Mouse (Mus musculus) ZHBTc4 (cell line): ENCODE measurements around the gene Tecpr2.

ENCODE experiments used
- DNase-seq: peaks from one replicate; pipeline ENCODE4 v3.0.0-alpha.2; 2011; ENCODE audit warnings: low read depth, low spot score

Gene Tecpr2

DNA sequence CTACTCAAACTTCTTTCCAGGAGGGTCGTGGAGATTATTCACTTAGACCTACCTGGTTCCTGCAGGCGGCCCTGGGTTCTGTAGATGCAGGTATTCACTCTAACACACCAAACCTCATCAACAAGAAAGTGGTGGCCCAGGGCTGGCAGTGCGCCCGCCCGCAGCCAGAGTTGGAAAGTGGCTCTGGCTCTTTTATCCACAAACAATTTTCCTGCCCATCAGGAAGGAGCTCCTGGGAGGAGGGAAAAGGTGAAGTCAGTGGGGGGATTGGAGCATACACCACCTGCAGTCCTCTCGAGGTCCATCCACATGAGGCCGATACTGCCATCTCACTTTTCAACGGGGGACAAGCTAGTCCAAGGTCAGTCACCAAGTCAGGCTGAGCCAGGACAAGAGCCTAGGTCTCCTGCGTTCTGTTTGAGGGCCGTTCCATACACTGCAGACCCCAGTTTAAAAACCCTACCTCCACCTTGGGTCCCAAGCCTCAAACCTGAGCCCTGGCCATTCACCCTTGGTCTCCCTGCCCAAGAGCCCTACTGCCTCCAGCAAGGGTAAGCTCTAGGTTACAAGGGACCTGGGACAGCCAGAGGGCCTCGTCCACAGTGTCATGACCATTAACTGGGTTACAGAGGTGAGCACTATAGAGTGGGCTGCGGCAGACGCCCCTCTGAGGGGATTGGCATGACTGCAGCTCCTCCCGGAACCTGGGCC lies 89.0 kb downstream of the Tecpr2 start:
- peak; percentile 29 for DNase-seq

DNA sequence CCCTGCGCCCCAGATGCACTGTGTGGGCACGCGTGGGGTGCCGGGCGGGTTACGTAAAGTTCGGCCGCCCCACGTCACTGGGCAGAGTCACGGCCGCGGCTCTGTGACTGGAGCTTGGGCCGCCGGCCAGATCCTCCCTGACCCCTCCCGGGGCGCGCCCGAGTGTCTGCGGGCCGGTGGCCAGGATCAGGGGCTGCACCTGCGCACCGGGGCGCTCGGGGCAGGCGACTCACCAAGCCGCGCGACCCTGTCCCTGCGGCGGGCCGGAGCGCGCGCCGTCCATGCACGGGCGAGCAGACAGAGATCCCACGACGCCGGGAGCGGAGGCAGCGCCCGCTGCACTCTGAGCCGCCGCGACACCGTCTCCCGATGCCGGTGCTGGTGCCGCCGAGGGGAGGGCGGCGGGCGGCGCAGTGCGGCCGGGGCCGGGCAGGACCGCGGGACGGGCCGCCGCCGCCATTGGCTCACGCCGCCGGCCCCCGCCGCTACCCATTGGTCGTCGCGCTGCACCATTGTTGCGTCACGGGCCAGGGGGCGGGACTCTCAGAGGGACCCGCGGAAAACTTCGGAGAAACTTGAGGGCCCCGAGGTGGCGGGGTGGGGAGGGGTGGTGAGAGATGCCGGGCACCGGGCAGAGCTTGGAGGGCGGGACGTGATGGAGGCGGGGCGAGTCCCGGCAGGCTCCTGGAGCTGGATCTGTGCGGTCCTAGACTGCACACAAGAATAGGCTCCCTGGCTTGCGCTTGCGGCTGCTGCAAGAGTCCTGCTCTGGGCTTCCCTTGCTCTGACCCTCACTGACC lies 89.7 kb downstream of the Tecpr2 start, which contains the start of gene Ankrd9:
Ankrd9 (minus strand) TSS at position 434 of the 800 bp plus-strand sequence.
- DNase-seq = peak; percentile 98

DNA sequence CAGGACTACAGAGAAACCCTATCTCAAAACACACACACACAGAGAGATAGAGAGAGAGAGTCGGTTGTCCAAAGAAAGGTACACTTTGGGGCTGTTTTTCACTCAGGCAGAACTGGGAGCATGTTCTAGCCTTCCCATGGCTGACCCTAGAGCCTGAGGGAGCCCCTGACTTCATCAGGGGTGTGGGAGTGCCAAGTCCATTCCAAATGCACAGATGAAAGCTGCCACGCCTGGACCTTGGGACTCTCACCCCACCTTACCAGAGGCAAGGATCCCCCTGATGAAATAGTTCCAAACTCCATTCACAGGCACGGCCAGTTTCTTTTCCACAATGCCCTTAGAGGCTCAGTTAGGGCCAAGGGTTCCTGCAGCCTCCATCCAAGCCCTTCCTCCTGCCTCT lies 90.7 kb downstream of the Tecpr2 start:
- DNase-seq = no peak

DNA sequence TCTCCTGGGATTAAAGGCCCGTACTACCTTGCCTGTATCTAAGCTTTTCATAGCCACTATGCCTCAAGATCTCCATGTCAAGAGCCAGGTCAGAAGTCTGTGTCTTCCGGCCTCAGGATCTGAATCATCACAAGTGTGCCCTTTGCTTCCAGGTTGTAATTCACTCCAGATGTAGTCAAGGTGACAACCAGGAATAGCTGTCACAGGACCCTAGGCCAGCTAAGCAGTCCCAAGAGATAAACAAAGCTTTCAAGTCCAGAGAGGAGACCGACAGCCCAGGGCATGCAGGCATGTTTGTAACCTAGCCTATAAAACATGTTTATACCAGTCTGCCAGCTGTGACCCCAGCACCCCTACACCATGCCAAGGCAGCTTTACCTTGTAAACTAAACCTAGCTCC lies 92.7 kb downstream of the Tecpr2 start:
- DNase-seq = no peak

DNA sequence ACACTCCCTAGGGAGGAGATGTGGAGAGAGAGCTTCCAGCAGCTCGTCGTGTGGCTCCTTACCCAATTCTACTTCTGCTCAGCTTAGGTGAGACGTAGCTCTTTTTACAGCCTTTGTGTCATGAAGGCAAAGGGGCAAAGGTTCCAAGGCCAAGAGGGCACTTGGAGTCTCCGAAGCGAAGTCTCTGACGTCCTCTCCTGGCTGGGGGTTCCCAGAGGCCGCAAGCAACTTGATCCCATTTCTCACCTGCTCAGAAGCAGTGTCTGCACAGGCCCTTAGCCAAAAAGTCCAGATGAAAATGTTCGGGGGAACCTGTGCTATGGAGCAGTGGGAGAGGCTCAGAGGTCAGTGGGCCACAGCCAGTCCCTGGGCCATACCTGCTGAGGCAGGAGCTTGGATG lies 94.0 kb downstream of the Tecpr2 start:
- no peak for DNase-seq

DNA sequence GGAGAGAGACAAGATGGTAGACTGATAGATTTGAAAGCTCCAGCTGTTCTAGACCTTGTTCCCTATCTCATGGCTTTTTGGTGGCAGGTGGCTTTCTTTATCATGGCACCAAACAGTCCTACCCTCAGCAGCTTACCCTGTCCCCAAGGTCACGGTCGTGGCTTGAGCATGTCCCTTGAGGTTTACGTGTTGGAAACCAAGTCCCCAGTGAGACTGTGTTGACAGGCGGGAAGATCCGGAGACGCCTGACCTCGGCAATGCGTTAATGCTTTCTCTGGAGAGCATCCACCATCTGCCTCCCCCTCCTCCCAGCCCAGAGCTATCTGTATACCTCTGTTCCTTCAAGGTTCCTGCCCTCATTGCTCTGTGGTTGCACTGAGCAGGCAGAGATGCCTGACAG lies 94.7 kb downstream of the Tecpr2 start:
- no peak for DNase-seq

DNA sequence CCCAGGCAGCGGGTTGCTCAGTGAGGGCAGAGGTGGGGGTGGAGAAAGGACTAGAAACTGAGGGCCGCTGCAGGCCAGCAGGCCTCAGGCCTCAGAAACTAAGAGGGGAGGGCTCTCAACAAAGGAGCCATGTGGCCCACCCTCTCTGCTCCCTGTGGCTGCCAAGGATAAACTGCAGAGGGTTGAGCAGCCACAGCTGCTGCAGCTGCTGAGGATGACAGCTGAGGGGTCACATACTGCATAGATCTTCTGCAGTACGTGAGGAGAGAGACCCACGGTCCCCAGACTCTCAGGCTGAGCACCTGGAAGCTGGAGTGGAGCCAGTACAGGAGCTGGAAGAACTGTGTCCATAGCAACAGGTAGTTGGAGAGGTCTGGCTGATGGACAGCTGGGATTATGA lies 95.5 kb downstream of the Tecpr2 start:
- no peak for DNase-seq

DNA sequence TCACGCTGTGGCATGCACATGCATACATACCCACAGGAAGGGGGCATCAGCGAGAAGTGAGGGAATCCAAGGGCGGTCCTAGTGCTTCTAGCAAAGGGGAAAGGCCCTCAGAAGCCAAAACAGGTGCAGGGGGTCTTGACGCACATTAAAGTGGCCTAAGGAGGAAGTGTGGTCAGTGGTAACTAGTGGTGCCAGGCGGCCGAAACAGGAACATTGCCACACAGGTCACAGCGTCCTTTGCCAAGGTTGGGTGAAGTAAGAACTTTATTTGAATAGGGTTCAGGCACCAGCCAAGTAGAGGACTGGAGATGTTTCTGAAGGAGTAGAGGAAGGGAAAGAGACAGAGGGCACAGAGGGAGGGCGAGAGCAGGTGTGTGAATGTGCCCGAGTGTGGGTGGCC lies 96.1 kb downstream of the Tecpr2 start:
- no peak for DNase-seq

DNA sequence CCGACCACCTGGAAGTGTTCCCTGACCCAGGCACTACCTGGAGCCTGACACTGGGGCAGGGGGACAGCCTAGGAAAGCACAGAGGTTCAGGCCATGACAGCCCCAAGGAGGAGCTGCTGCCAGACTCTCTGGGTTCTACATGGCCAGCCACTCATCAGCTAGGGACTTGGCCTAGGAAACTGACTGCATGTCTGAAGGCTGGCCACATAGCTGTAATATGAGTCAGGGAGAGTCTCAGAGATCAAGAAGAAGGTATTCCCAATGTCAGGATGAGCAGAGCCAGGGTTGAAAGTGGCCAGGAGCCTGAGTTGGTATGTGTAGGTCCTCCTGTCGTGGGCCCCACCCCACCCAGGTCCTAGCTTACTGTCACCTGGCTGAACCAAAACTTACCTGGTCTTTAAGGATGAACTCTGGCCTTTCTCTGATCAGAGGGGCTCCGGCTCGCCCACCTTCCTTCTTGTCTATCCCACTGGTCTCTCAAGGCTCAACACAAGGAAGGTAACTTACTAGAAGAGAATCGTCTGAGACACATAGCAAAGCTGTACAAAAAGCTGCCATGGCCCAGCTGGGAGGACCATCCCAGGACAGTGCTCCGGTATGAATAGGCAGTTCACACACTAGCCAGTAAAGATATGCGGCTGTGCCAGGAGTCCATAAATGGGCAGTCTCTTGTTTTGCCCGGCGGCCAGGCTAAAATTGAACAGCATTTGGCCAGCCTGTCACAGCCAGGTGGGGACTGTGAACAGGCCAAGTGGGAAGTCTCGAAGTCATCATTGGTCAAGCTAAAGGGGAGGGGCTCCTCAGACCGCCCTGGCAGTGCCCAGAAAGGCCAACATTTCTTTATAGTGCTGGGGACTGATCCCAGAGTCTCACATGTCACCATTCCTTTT lies 97.7 kb downstream of the Tecpr2 start:
- no peak for DNase-seq

DNA sequence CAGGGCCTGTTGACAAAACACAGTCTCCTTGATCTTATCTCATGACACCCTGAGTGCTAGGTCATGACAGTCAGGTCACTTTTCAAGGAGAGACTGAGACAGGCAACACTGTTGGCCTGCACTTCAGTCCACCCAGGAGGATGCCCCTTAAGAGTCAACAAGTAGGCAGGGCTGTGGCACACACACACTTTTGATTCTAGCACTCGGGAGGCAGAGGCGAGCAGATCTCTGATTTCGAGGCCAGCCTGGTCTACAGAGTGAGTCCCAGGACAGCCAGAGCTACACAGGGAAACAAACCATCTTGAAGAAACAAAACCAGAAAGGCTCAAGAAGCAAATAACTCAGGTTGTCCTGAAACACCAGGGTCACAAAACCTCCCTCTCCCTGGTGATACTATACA lies 100.3 kb downstream of the Tecpr2 start:
- DNase-seq = no peak

DNA sequence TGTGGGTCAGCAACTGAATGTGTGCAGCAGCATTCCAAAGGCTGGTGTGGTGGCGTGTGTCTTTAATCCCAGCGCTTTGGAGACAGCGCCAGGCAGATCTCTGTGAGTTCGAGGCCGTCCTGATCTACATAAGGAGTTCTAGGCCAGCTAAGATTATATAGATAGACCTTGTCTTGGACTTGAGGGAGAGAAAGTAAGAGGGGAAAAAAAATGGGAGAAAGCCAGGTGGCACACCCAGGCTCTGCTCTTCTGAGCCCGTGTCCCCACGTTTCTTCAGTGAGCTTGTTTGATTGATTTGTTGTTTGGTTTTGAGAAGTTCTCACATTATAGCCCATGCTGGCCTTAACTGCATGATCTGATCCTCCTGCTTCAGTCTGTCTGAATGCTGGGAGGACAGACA lies 101.4 kb downstream of the Tecpr2 start:
- DNase-seq = peak; percentile 21

DNA sequence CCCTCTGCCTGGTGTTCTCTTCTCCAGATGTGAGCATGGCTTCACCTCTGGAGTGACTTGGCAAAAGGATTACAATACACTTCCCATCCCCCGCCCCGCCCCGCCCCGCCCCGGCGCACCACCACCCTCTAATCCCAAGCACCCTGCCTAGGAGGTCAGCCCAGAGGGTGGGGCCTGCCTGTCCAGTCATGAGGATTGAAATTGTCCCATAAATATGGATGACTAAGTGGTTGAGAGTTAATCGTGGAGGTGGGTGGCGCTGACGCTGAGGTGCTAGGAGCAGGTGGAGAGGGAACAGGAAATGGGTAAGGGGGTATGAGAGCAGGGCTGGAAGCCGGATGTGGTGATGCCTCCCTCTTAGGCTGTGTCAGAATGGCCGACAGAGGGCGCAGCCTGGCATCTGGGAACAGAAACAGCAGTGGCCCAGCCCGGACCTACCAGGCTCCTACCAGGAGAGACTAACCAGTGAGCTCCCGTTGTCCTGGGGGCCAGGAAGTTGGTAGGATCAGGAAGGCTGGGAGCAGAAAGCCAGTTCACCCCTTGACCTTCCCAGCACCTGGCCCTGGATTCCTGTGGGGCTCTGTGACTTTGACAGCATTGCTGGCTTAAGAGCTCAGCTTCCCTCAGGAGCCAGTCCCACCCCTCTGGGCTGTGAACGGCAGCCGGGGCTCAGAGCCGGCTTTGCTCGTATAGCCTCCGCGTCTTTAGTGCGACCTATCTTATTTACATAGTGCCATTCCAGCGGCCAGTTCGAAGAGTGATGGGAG lies 102.5 kb downstream of the Tecpr2 start:
- peak; percentile 94 for DNase-seq

DNA sequence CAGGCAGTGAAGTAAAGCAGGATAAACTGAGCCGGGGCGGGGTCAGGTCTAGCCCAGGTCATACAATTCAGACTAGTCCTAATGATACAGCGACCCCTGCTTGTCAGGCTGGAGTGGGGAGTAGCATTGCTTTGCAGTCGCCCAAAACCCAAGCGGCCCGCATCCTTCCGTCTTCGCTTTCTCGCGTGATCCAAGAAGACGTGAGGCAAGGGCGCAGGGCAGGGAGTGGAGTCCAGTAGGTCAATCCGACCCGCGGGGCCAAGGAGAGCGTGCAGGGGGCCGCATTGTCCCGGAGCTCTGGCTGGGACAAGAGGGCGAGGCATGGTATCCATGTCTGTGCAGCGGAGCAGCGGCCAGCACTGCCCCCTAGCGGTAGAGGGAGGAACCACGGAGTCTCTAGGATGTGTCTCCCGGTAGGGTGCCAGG lies 103.1 kb downstream of the Tecpr2 start:
- DNase-seq = peak; percentile 97

DNA sequence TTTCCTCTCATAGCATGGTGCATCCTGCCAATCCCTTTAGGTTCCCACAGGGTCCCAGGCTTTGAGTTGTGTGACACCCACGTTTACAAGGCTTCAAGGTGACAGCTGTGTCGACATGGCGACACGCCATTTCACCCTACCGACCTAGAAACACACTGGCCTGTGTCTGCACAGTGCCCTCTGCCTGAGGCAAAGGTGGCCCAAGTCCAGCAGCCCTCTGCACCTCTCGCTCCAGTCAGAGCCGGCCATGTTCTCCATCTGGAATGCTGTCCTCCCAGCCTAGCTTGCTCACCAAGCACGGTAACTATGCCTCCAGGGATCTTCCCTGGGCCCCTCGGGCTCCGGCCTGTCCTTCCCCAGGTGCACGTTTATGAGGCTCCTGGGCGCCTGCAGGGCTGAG lies 103.7 kb downstream of the Tecpr2 start:
- peak; percentile 22 for DNase-seq

DNA sequence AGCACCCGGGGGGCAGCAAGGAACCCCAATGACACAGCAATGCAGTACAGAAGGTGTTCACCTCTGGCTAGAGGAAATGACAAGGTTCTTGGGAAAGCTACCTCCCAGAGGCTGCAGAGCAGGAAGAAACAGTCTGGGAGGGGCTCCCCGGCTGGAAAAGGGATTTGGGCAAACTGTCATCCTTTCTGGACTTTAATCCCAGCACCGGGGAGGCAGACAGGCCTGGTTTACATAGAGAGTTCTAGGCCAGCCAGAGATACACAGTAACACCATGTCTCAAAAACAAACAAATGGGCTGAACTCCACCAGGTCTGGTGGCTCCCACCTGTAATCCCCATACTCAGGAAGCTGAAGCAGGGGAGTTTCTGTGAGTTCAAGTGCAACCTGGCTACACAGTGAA lies 104.2 kb downstream of the Tecpr2 start:
- DNase-seq = no peak

DNA sequence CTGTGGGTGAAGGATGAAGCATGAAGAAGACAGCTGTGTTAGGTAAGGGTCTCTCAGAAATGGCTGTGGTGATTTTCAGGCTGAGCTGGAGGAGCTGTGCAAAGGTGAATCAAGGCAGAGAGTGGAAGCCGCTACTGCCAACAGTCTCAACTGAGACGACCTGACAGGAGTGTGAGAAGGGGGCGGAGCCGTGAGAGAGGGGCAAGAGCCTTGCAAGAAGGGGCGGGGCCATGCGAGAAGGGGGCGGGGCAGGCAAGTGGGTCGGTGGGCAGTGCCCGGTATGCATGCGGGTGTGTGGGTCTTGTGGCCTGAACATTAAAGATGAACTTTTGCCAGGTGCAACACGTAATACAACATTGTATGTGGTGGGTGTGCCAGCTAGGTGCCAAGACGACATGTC lies 105.6 kb downstream of the Tecpr2 start:
- peak; percentile 86 for DNase-seq

DNA sequence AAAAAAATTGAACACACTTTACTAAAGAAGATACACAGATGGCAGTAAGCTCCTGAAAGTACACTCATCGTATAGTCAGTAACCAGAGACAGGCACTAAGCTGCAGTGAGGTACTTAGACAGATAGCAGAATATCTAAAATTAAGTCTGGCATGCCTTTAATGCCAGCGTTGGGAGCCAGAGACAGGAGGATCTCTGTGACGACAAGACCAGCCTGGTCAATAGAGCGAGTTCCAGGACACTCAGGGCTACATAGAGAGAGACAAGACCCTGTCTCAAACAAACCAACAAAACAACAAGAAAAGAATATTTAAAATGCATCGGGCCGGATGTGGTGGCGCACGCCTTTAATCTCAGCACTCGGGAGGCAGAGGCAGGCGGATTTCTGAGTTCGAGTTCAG lies 109.0 kb downstream of the Tecpr2 start:
- DNase-seq = no peak

DNA sequence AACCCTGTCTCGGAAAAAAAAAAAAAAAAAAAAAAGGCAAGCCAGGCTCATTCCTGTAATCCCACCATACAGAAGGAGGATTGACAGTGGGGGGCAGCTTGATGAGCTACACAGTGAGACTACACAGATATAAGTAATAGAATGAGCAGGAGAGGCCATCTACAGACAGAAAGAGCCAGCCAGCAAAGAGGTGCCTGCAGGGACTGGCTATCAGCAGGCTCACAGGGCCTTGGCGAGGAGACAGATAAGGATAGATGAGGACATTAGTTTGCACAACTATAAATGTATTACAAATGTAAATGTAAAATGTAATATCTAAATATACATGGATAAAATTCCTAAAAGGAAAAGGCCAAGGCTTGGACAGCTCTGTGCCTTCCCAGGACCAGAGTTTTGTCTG lies 110.8 kb downstream of the Tecpr2 start:
- no peak for DNase-seq

DNA sequence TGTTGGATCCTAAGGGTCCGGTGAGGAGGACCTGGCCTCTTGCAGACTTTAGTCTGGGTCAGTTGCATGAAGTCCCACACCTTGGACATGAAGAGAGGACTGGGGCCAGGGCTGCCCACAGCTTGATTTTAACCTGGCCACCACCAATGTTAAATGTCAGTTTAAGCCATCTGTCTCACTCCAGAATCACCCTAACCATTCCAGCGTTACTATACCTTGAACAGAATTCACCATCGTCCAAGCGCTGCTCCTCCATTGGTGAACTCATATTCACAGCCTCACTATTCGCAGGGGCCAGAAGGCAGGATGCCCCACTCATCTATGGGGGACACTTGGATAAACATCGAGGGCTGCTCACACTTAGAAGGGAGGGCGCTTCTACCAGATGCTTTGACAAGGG lies 111.9 kb downstream of the Tecpr2 start:
- no peak for DNase-seq

DNA sequence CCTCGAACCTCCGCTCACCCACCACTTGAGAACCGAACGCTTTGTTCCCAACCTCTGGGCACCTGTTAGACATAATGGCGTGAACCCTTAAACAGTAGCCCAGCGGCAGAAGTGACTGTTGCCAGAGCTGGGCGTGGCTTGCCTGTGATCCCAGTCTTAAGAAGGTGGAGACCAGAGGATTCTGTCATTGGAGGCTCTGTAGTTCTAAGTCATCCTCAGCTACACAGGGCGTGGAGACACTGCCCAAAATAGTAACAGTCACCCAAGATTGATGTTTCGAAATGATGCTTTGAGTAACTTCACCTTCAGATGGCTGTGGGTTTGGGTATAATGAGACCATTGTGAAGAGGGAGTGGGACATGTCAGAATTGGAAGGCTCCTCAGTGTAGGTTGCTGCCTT lies 115.1 kb downstream of the Tecpr2 start:
- no peak for DNase-seq

DNA sequence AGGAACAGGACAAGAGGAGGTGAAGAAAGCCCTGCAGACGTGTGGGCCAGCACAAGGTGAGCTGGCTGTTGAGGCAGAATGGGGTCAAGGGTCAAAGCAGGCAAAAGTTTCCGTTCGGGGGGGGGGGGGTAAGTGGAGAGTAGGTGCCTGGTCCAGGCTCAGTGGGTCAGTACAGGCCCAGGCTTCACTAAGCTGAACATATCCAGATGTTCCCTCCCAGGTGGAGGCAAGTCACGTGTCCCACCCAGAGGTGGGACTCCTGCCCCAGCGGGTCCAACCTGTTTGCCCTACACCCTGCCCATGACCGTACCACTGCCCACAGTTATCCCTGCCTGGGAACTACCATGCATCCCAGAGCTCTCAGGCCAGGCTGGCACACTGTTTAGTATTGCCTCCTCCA lies 116.7 kb downstream of the Tecpr2 start:
- no peak for DNase-seq
